9 mouse cellular contexts compared by ENCODE assay signal in genomic region chr3:107596559-107596958, GRCm38 (mm10). TPM values are rescaled to one million over a fixed set of nuclear protein-coding genes. Genes with fewer than 3 reads are reported as not detected.
DNase-seq lines count a peak whose midpoint lies in the region; ATAC-seq and TF ChIP-seq lines count a peak whose summit lies in the region.
"Had no signal": no experiment of that assay in that cellular context is flagged by ENCODE, and none has a peak within 500 bp of the region (broad histone marks: within the 10 kb centered on the region; RNA-seq: fewer than 3 reads in every experiment).

No protein-coding gene starts in this region.

- H3K27me3 ChIP-seq in lung, embryonic 14.5 days (ENCODE audit: insufficient read depth, low read length), result peaks cover 89% of the 10 kb centered on the region
- H3K27me3 ChIP-seq in embryonic facial prominence, embryonic 15.5 days, result peaks cover 82% of the 10 kb centered on the region
- H3K27me3 ChIP-seq in hindbrain, embryonic 12.5 days, result peaks cover 95% of the 10 kb centered on the region
- H3K27me3 ChIP-seq in thymus, adult 2 months (ENCODE audit: control insufficient read depth, insufficient read depth, low read length), result peaks cover 18% of the 10 kb centered on the region

- TF ChIP-seq CTCF in lung, embryonic 14.5 days (IDR thresholded peaks at IDR 0.05; ENCODE audit: low read depth), result no peak
- TF ChIP-seq CTCF in thymus, adult 2 months (IDR thresholded peaks at IDR 0.05; ENCODE audit: borderline replicate concordance, control insufficient read depth, extremely low read depth, insufficient read depth, low read length, poor library complexity), result no peak

- no peaks in the 10 kb centered on the region for H3K9me3 ChIP-seq in lung, embryonic 14.5 days (ENCODE audit: low read depth, low read length)
- H3K9me3 ChIP-seq in embryonic facial prominence, embryonic 15.5 days (replicated peaks), result no peaks in the 10 kb centered on the region
- H3K9me3 ChIP-seq in hindbrain, embryonic 12.5 days (replicated peaks), result no peaks in the 10 kb centered on the region

- no peaks in the 10 kb centered on the region for H3K36me3 ChIP-seq in lung, embryonic 14.5 days (ENCODE audit: insufficient read depth)
- H3K36me3 ChIP-seq in embryonic facial prominence, embryonic 15.5 days, result no peaks in the 10 kb centered on the region
- no peaks in the 10 kb centered on the region for H3K36me3 ChIP-seq in hindbrain, embryonic 12.5 days
- H3K36me3 ChIP-seq in thymus, adult 2 months (ENCODE audit: control insufficient read depth, insufficient read depth, low read length), result no peaks in the 10 kb centered on the region

- no peak for TF ChIP-seq POLR2A in thymus, adult 2 months (IDR thresholded peaks at IDR 0.05; ENCODE audit: control insufficient read depth, extremely low read depth, insufficient read depth, low read length, poor library complexity)

- DNase-seq in lung, embryonic 14.5 days, result peak; percentile 52
- DNase-seq in lung, postnatal 14 days, result no peak
- DNase-seq in ovary, postnatal 14 days (ENCODE audit: low spot score), result peak; percentile 11
- no peak for DNase-seq in testis, postnatal 14 days (ENCODE audit: low spot score)
- DNase-seq in thymus, adult 2 months, result no peak
- no peak for DNase-seq in thymus, postnatal 25 days

- H3K4me1 ChIP-seq in lung, embryonic 14.5 days (ENCODE audit: insufficient read depth), result no peaks in the 10 kb centered on the region
- H3K4me1 ChIP-seq in embryonic facial prominence, embryonic 15.5 days, result peaks cover 44% of the 10 kb centered on the region
- peaks cover 18% of the 10 kb centered on the region for H3K4me1 ChIP-seq in hindbrain, embryonic 12.5 days
- H3K4me1 ChIP-seq in thymus, adult 2 months (replicated peaks; ENCODE audit: control insufficient read depth, insufficient read depth, low read length), result no peaks in the 10 kb centered on the region

- WGBS in lung, embryonic 14.5 days, result 1% methylated on average over 26 of the region's 26 CpGs
- WGBS in embryonic facial prominence, embryonic 15.5 days, result 3% methylated on average over 26 of the region's 26 CpGs
- WGBS in hindbrain, embryonic 12.5 days, result under 1% methylated on average over 26 of the region's 26 CpGs
- 7% methylated on average over 26 of the region's 26 CpGs for WGBS in thymus, adult 2 months

- no peak for ATAC-seq in lung, embryonic 14.5 days (ENCODE audit: insufficient read depth)
- no peak for ATAC-seq in embryonic facial prominence, embryonic 15.5 days (ENCODE audit: insufficient number of reproducible peaks, low FRiP score, low TSS enrichment, low read depth)
- ATAC-seq in hindbrain, embryonic 12.5 days (ENCODE audit: low FRiP score), result no peak

- H3K27ac ChIP-seq in lung, embryonic 14.5 days (ENCODE audit: low read depth), result no peak overlapping the region
- no peak overlapping the region for H3K27ac ChIP-seq in embryonic facial prominence, embryonic 15.5 days (replicated peaks)
- no peak overlapping the region for H3K27ac ChIP-seq in hindbrain, embryonic 12.5 days
- H3K27ac ChIP-seq in thymus, adult 2 months (ENCODE audit: control insufficient read depth, insufficient read depth, low read length), result no peak overlapping the region

- peak overlapping the region; percentile 5; the same call in 1 of the 2 replicates for H3K4me3 ChIP-seq in lung, embryonic 14.5 days (ENCODE audit: low read depth, low read length)
- H3K4me3 ChIP-seq in embryonic facial prominence, embryonic 15.5 days (replicated peaks), result peak overlapping the region; percentile 56
- peak overlapping the region; percentile 18 for H3K4me3 ChIP-seq in hindbrain, embryonic 12.5 days
- no peak overlapping the region for H3K4me3 ChIP-seq in thymus, adult 2 months (ENCODE audit: control insufficient read depth, insufficient read depth, low read length)

- H3K9ac ChIP-seq in lung, embryonic 14.5 days, result no peak overlapping the region
- H3K9ac ChIP-seq in embryonic facial prominence, embryonic 15.5 days, result no peak overlapping the region
- H3K9ac ChIP-seq in hindbrain, embryonic 12.5 days, result no peak overlapping the region

- H3K4me2 ChIP-seq in lung, embryonic 14.5 days, result no peak overlapping the region
- peak overlapping the region; percentile 65 for H3K4me2 ChIP-seq in embryonic facial prominence, embryonic 15.5 days (replicated peaks)
- H3K4me2 ChIP-seq in hindbrain, embryonic 12.5 days (replicated peaks), result 0 out of 2 replicates have a peak overlapping the region, but pooled peaks have one; percentile 5

RNA-seq across cellular contexts. Expression of gene Alx3, which starts 1.7 kb away (rescaled TPM):
- 0.23 TPM in 1 of 2 replicates, not detected in the other for polyA plus RNA-seq in lung, embryonic 14.5 days (2014; fragmentation: Nextera tagmentation; extraction: Ambion mirVana)
- polyA plus RNA-seq in embryonic facial prominence, embryonic 15.5 days (2015; fragmentation: Nextera tagmentation; extraction: Ambion mirVana), result 17.2 and 20.1 TPM in 2 replicates
- 0.40 and 0.60 TPM in 2 replicates for polyA plus RNA-seq in hindbrain, embryonic 12.5 days (2016; fragmentation: Nextera tagmentation; extraction: Ambion mirVana)
- polyA plus RNA-seq in thymus, adult 2 months (2012; rRNA removed), result 0.20 and 0.27 TPM in 2 replicates
- polyA plus RNA-seq: gonadal fat pad, adult 2 months had no signal

RNA-seq across cellular contexts. Expression of gene Gm10961, which starts 34.6 kb away (rescaled TPM):
- polyA plus RNA-seq in lung, embryonic 14.5 days (2014; fragmentation: Nextera tagmentation; extraction: Ambion mirVana), result not detected in 2 replicates
- polyA plus RNA-seq in embryonic facial prominence, embryonic 15.5 days (2015; fragmentation: Nextera tagmentation; extraction: Ambion mirVana), result not detected in 2 replicates
- not detected in 2 replicates for polyA plus RNA-seq in hindbrain, embryonic 12.5 days (2016; fragmentation: Nextera tagmentation; extraction: Ambion mirVana)
- not detected in 2 replicates for polyA plus RNA-seq in thymus, adult 2 months (2012; rRNA removed)
- polyA plus RNA-seq: gonadal fat pad, adult 2 months had no signal

RNA-seq across cellular contexts. Expression of gene Strip1, which starts 34.9 kb away (rescaled TPM):
- 61.1 and 63.4 TPM in 2 replicates for polyA plus RNA-seq in lung, embryonic 14.5 days (2014; fragmentation: Nextera tagmentation; extraction: Ambion mirVana)
- 52.4 and 55.8 TPM in 2 replicates for polyA plus RNA-seq in embryonic facial prominence, embryonic 15.5 days (2015; fragmentation: Nextera tagmentation; extraction: Ambion mirVana)
- 122 and 126 TPM in 2 replicates for polyA plus RNA-seq in hindbrain, embryonic 12.5 days (2016; fragmentation: Nextera tagmentation; extraction: Ambion mirVana)
- polyA plus RNA-seq in thymus, adult 2 months (2012; rRNA removed), result 75.7 and 86.7 TPM in 2 replicates

RNA-seq across cellular contexts. Expression of gene Ubl4b, which starts 41.7 kb away (rescaled TPM):
- not detected in 2 replicates for polyA plus RNA-seq in lung, embryonic 14.5 days (2014; fragmentation: Nextera tagmentation; extraction: Ambion mirVana)
- polyA plus RNA-seq in embryonic facial prominence, embryonic 15.5 days (2015; fragmentation: Nextera tagmentation; extraction: Ambion mirVana), result 0.12 TPM in 1 of 2 replicates, not detected in the other
- polyA plus RNA-seq in hindbrain, embryonic 12.5 days (2016; fragmentation: Nextera tagmentation; extraction: Ambion mirVana), result not detected in 2 replicates
- 0.07 and 0.09 TPM in 2 replicates for polyA plus RNA-seq in thymus, adult 2 months (2012; rRNA removed)

Comparison
In these comparisons a context has a peak if more than half of its experiments do, and no peak if none do; other contexts are left out.
1. DNase-seq: peak in lung, embryonic 14.5 days (single experiment) and ovary, postnatal 14 days (single experiment); none in lung, postnatal 14 days (single experiment), testis, postnatal 14 days (single experiment), thymus, adult 2 months (single experiment) and thymus, postnatal 25 days (single experiment).
2. RNA of gene Alx3, which starts 1.7 kb away (polyA plus RNA-seq): 17.2 to 20.1 TPM in embryonic facial prominence, embryonic 15.5 days; 0.40 to 0.60 TPM in hindbrain, embryonic 12.5 days, 0.20 to 0.27 TPM in thymus, adult 2 months and 0.23 TPM in lung, embryonic 14.5 days; every median in the first group is over 10 times any median in the second.